Mouse (Mus musculus) olfactory bulb, adult 2 months (tissue): Measurements from ENCODE around the gene Gm9918.

Experiments
- CTCF ChIP-seq: fragments of 200-500 bp; IDR thresholded peaks from 2 replicates; pipeline ENCODE4 v1.5.1; 2012; ENCODE audit warnings: low read depth, mild to moderate bottlenecking, low read length, moderate library complexity; ENCODE audit not compliant: insufficient read depth
- POLR2A ChIP-seq: fragments of 200-500 bp; IDR thresholded peaks from 2 replicates; pipeline ENCODE4 v1.6.1; 2012; ENCODE audit warnings: mild to moderate bottlenecking, low read depth, low read length, moderate library complexity; ENCODE audit not compliant: insufficient read depth

- TF ChIP-seq CTCF, result no peak
- TF ChIP-seq POLR2A, result no peak
Observed at GRCm38 (mm10) chr15:102222386-102222785, 48.0 kb upstream of the Gm9918 start.
